Mouse (Mus musculus): ENCODE results near the gene Golm1.

- TF ChIP-seq POLR2A (IDR thresholded peaks at IDR 0.05; ENCODE audit: control insufficient read depth, low read depth, low read length) (no peak), CTCF (IDR thresholded peaks at IDR 0.05; ENCODE audit: control insufficient read depth, insufficient read depth, insufficient replicate concordance, low read depth, low read length) (no peak)
Measured at GRCm38 (mm10) chr13:59621643-59622489, 53.7 kb downstream of the Golm1 start.
